Mouse (Mus musculus) lung, postnatal 0 days (tissue): ENCODE data around the gene 4933428M09Rik.

Experiments
- CTCF ChIP-seq: IDR thresholded peaks from 2 replicates; pipeline ENCODE4 v1.5.1; 2016; ENCODE audit warnings: antibody characterized with exemption, mild to moderate bottlenecking
- EP300 ChIP-seq: IDR thresholded peaks from 2 replicates; pipeline ENCODE4 v1.6.1; 2016; ENCODE audit warnings: antibody characterized with exemption, mild to moderate bottlenecking, control low read depth

GRCm38 (mm10) chrX:139214765-139215164 is 35.7 kb downstream of the 4933428M09Rik start:
- TF ChIP-seq CTCF (no peak), EP300 (no peak)
